Mouse (Mus musculus): ENCODE data around the gene Cyp2u1.

- no peak for TF ChIP-seq CTCF (IDR thresholded peaks at IDR 0.05; ENCODE audit: extremely low read depth, insufficient read depth, insufficient read length, insufficient replicate concordance)
- no peak for TF ChIP-seq POLR2A (IDR thresholded peaks at IDR 0.05; ENCODE audit: low read depth, low read length)
Measured at GRCm38 (mm10) chr3:131303320-131303714, 290 bp upstream of the Cyp2u1 start.
